Mouse (Mus musculus) hindbrain, embryonic 14.5 days (tissue): Measurements from ENCODE around the gene Ttyh1. TPM values are rescaled to one million over a fixed set of nuclear protein-coding genes. Genes with fewer than 3 reads are reported as not detected.

Source experiments
- ATAC-seq: fragments of 200-750 bp; cut with Nextera tagmentation; 2 replicates; pipeline ENCODE4 v1.8.0; 2017; ENCODE audit warnings: moderate number of reproducible peaks, mild to moderate bottlenecking, moderate TSS enrichment, moderate library complexity; ENCODE audit not compliant: low FRiP score
- DNase-seq: peaks from one replicate; pipeline ENCODE4 v3.0.0-alpha.2; 2015; ENCODE audit warnings: low spot score
- H3K27ac ChIP-seq: fragments of 300-500 bp; sonication (generic); 2 replicates; pipeline ENCODE4 v1.5.1; 2014; ENCODE audit warnings: mild to moderate bottlenecking, moderate library complexity
- H3K27me3 ChIP-seq: fragments of 300-500 bp; sonication (generic); 2 replicates; pipeline ENCODE4 v1.6.1; 2014; ENCODE audit warnings: mild to moderate bottlenecking, low read length, mixed read lengths; ENCODE audit not compliant: control insufficient read depth, insufficient read depth
- H3K36me3 ChIP-seq: fragments of 300-500 bp; sonication (generic); replicated peaks from 2 replicates; pipeline ENCODE4 v1.6.1; 2014; ENCODE audit not compliant: control insufficient read depth, insufficient read depth
- H3K4me1 ChIP-seq: fragments of 300-500 bp; sonication (generic); replicated peaks from 2 replicates; pipeline ENCODE4 v1.6.1; 2014; ENCODE audit warnings: antibody characterized with exemption, low read length, mixed read lengths; ENCODE audit not compliant: control insufficient read depth, insufficient read depth
- H3K4me2 ChIP-seq: fragments of 300-500 bp; sonication (generic); replicated peaks from 2 replicates; pipeline ENCODE4 v1.6.1; 2014; ENCODE audit warnings: mild to moderate bottlenecking, moderate library complexity
- H3K4me3 ChIP-seq: fragments of 300-500 bp; sonication (generic); replicated peaks from 2 replicates; pipeline ENCODE4 v1.5.1; 2014; ENCODE audit warnings: mild to moderate bottlenecking, low read length
- H3K9ac ChIP-seq: fragments of 300-500 bp; sonication (generic); 2 replicates; pipeline ENCODE4 v1.6.1; 2014
- H3K9me3 ChIP-seq: fragments of 300-500 bp; sonication (generic); 2 replicates; pipeline ENCODE4 v1.6.1; 2016; ENCODE audit warnings: low read length; ENCODE audit not compliant: control insufficient read depth
- WGBS: fragments of 180-500 bp; shearing (Covaris S2); extraction: QIAGEN DNeasy Blood & Tissue Kit; methylation state at CpG from one replicate; pipeline ENCODE4 v1.1.7; 2014; 5-methylcytosine and 5-hydroxymethylcytosine counted together
- polyA plus RNA-seq: library from polyadenylated mRNA; unstranded; fragments of >200 nt; fragmentation: Nextera tagmentation; extraction: Ambion mirVana; gene quantifications from 2 replicates; pipeline ENCODE4 v1.2.1, GENCODE M21; 2014

Gene Ttyh1
- polyA plus RNA-seq, 1 experiment from 2014 or later: 151 TPM

DNA sequence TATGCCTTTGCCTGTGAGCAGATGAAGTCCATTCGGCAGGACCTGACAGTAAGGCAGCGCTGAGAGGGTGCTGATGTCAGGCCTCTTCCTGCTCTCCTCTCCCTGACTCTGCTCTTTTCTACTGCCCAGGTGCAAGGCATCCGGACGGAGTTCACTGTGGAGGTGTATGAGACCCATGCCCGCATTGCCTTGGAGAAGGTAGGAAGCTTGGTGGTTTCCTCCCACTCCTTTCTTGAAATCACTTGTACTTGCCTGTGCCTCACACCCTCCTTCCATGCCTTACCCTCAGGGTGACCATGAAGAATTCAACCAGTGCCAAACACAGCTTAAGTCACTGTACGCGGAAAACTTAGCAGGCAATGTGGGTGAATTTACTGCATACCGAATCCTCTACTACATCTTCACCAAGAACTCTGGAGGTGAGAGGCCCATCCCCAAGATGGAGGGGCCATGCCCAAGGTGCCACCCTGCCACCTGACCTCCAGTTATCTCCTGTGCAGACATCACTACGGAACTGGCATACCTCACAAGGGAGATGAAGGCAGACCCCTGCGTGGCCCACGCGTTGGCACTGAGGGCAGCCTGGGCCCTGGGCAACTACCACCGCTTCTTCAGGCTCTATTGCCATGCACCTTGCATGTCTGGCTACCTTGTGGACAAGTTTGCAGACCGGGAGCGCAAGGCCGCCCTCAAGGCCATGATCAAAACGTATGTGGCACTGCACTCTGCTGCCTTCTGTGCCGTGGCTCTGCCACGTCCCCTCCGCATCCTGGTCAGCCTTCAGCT is 25.8 kb downstream of the Ttyh1 start:
- Histone ChIP-seq H3K27me3 (no peaks in the 10 kb centered on the region), H3K9ac (no peak overlapping the region), H3K4me2 (no peak overlapping the region), H3K9me3 (no peaks in the 10 kb centered on the region), H3K4me1 (peaks cover 13% of the 10 kb centered on the region), H3K27ac (no peak overlapping the region), H3K36me3 (peaks cover 80% of the 10 kb centered on the region), H3K4me3 (no peak overlapping the region)
- DNase-seq: no peak
- no peak for ATAC-seq
- WGBS: 95% methylated on average over 20 of the region's 20 CpGs

DNA sequence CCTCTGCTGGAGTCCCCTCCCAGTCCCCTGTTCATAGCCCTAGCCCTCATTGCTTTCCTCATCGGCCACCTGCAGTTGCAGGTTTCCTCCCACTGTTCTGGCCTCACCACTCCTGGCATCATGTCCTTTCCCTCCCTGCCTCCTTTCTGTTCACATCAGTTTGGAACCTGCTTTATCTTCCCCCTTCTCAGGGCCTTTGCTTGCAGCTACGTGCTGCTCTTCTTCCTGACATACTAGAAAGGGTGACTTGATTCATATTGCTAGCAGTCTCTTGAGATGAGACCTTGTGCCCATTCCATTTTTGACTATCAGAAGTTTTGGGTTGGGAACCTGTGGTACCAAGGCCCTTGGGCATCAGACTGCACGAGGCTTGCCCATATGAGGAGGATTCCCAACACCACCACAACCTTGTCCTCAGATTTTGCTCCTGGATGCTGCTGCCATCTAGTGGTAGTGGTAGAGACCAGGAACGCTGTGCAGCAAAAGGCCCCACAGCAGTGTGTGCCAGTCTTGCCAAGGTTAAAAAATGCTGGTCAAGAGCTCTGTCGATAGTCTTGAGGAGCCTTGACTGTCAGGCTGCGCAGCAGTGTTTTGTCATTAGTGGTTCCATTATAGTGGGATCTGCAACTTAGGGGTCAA is 26.5 kb downstream of the Ttyh1 start:
- Histone ChIP-seq H3K4me2 (no peak overlapping the region), H3K4me3 (no peak overlapping the region), H3K36me3 (peaks cover 73% of the 10 kb centered on the region), H3K27ac (no peak overlapping the region), H3K9me3 (no peaks in the 10 kb centered on the region), H3K4me1 (peaks cover 20% of the 10 kb centered on the region), H3K9ac (no peak overlapping the region), H3K27me3 (peaks cover 4% of the 10 kb centered on the region; the same call in 1 of the 2 replicates)
- WGBS: 66% methylated on average over 6 of the region's 6 CpGs
- ATAC-seq (no peak), DNase-seq (peak; percentile 48)

DNA sequence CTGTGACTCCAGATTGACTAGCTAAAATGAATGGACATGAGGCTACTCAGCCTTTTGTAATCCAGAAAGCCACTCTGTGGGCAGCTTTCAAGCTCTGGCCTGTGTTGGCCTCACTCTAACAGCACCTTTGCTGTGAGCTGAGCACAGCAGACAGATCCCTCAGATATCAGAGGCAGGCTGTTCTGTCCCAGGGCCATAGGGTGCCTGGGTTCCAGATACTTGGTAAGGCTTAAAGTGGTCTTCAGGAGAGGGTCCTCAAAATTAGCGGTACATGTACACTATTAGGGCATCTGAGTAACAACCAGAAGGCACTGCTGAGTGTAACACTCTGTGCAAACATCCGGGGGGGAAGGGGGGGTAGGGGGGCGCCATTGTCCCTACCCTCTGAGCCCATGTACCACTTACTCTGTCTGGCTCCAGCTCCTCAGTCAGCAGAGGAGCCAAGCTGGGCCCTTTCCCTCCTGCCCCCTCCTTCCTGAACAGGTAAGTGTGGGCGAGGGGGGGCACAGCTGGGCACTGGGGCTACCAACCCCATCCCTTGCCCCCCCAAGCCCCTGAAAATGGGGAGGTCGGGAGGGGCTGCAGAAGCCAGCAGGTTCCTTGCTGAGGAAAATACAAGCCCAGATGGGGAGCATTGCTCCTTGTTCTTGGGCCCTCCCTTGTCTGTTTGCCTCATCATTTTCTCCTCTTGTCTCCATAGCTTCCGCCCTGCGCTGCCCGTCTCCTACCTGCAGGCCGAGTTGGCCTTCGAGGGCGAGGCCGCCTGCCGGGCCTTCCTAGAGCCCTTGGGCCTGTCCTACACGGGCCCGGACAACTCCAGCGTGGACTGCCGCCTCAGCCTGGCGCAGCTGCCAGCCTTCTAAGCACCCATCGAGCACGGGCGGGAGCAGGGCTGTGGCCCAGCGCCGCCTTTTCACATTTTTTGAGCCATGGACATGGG is 27.3 kb downstream of the Ttyh1 start:
- H3K4me2 ChIP-seq: no peak overlapping the region
- H3K27me3 ChIP-seq: peaks cover 13% of the 10 kb centered on the region
- no peak overlapping the region for H3K4me3 ChIP-seq
- no peaks in the 10 kb centered on the region for H3K9me3 ChIP-seq
- H3K4me1 ChIP-seq: peaks cover 28% of the 10 kb centered on the region
- no peak overlapping the region for H3K27ac ChIP-seq
- DNase-seq: no peak
- ATAC-seq: no peak
- peaks cover 65% of the 10 kb centered on the region for H3K36me3 ChIP-seq
- no peak overlapping the region for H3K9ac ChIP-seq
- 93% methylated on average over 22 of the region's 23 CpGs for WGBS

DNA sequence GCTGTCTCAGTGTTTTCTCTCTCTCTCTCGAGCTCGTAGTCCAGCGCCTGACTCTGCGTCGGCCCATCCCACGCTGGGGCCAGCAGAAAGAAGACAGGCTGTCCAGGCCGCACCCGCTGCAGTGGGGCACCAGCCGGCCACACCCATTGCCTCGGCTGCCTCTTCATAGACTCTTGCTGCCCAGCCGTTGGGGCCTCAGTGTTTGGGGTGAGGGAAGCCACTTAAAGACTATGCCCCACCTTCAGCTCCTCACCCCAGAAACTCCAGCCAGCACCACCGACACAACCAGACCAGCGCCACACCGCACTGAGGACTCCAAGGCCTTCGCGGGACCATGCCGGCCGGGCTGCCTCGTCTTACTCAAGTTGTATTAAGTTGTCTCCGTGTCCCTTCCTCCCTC is 28.2 kb downstream of the Ttyh1 start:
- Histone ChIP-seq H3K9me3 (no peaks in the 10 kb centered on the region), H3K27me3 (peaks cover 20% of the 10 kb centered on the region), H3K27ac (no peak overlapping the region), H3K9ac (no peak overlapping the region), H3K4me2 (no peak overlapping the region), H3K4me3 (no peak overlapping the region), H3K4me1 (peaks cover 29% of the 10 kb centered on the region), H3K36me3 (peaks cover 56% of the 10 kb centered on the region)
- ATAC-seq (no peak), DNase-seq (no peak)
- WGBS: 94% methylated on average over 20 of the region's 20 CpGs

DNA sequence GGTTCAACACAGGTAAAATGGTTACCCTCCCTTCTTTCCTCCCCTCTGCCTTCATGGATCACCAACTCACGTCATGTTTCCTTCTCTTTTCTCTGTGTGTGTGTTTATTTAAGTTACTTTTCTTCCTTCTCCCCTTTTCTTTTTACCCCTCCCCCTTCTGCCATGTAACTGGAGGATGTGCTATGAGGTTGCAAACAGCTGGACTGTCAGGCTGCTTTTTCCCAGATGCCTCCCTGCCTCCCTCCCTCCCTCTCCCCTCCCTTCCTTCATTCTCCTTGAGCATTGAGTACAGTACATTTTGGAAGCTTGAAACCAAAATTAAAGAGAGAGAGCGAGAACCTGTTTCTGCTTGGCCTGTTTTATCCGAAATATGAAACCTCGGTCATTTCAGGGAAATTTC is 28.6 kb downstream of the Ttyh1 start:
- H3K9me3 ChIP-seq: no peaks in the 10 kb centered on the region
- H3K4me3 ChIP-seq: no peak overlapping the region
- H3K4me1 ChIP-seq: peaks cover 29% of the 10 kb centered on the region
- peaks cover 51% of the 10 kb centered on the region for H3K36me3 ChIP-seq
- WGBS: 86% methylated on average over 4 of the region's 4 CpGs
- no peak overlapping the region for H3K27ac ChIP-seq
- H3K27me3 ChIP-seq: peaks cover 20% of the 10 kb centered on the region
- no peak overlapping the region for H3K9ac ChIP-seq
- DNase-seq (no peak), ATAC-seq (no peak)
- no peak overlapping the region for H3K4me2 ChIP-seq

DNA sequence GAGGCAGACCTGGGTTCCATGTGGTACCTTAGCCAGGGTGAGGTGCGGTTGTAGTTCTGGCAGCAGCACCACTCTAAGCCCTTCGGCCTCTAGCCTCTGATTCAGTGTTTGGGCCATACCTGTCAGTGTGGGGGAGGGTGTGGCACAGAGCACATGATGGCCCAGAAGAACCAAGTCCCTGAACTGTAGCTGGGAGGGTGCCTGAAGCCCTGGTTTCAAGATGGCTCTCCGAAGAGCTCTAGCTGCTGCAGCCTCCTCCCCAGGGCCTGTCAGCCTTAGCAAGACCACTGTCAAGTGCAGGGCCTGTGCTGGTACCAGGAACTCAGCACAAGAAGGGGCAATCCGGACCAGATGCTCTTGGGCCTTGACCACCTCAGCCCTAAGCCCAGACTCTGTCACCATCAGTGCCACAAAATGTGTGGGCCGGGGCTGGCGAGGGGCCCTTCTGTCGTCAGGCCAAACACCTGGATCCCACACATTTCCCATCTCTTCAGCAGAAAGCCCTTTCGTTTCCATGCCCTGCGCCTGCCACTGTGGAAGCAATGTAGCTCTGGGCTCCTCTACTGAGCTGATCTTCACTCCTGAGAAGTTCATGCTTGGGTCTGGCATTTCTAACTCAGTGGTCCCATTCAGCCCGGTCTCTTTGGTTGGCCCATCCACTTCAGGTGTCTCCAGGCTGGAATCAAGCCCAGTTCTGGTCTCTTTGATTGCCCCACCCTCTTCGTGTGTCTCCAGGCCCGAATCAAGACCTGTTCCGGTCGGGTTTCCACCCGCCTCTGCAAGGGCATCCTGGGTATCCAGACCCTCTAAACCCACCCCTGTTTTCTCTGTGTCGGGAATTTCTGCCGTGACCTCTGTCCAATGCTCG is 29.4 kb downstream of the Ttyh1 start:
- 28% methylated on average over 18 of the region's 18 CpGs for WGBS
- peak overlapping the region; percentile 84 for H3K9ac ChIP-seq
- no peaks in the 10 kb centered on the region for H3K9me3 ChIP-seq
- peaks cover 44% of the 10 kb centered on the region for H3K36me3 ChIP-seq
- ATAC-seq (peak; percentile 38), DNase-seq (no peak)
- H3K4me1 ChIP-seq: peaks cover 29% of the 10 kb centered on the region
- H3K27me3 ChIP-seq: peaks cover 25% of the 10 kb centered on the region
- H3K4me2 ChIP-seq: peak overlapping the region; percentile 93
- H3K27ac ChIP-seq: peak overlapping the region; percentile 92
- H3K4me3 ChIP-seq: peak overlapping the region; percentile 70

DNA sequence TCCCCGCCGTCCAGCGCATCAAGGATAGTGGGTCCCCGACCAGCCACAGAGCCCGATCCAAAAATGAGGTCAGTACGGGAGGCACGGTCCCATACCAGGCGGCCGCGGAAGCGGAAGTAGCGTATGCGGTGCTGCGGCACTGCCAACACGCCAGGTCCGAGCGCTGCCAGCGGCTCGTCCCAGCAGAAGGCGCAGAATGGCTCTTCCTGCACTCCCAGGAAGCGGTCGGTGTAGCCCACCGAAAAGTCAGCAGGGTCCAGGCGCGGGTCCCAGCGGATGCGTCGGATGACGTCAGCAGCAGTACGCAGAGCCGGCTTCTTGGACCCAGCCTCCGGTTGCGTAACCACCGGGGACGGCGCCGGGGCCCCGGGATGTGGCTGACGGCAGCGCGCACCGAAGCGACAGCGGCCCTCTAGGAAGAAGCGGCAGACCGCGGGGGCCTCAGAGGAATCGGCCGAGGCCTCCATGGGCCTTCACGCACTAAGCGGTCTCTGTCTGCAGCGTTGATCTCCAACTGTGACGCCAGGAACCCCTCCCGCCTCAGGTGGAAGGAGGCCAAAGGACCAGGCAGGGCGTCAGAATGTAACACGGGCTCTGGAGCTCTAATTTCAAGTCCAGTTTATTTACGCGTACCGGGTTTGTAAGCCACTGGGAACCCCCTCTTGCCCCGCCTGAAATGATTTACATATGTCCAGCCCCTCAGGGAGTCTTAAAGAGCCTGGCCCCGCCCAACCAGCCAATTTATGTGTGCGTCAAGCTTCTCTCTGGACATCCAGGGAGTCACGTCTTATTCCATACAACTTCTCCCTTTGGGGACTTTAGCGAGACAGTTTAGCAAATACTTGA is 30.2 kb downstream of the Ttyh1 start:
- no peaks in the 10 kb centered on the region for H3K9me3 ChIP-seq
- peaks cover 29% of the 10 kb centered on the region for H3K4me1 ChIP-seq
- ATAC-seq (peak; percentile 79), DNase-seq (peak; percentile 73)
- peak overlapping the region; percentile 92 for H3K27ac ChIP-seq
- peak overlapping the region; percentile 93 for H3K4me2 ChIP-seq
- peak overlapping the region; percentile 84 for H3K9ac ChIP-seq
- peak overlapping the region; percentile 70 for H3K4me3 ChIP-seq
- peaks cover 31% of the 10 kb centered on the region for H3K27me3 ChIP-seq
- H3K36me3 ChIP-seq: peaks cover 35% of the 10 kb centered on the region
- WGBS: under 1% methylated on average over 64 of the region's 64 CpGs

DNA sequence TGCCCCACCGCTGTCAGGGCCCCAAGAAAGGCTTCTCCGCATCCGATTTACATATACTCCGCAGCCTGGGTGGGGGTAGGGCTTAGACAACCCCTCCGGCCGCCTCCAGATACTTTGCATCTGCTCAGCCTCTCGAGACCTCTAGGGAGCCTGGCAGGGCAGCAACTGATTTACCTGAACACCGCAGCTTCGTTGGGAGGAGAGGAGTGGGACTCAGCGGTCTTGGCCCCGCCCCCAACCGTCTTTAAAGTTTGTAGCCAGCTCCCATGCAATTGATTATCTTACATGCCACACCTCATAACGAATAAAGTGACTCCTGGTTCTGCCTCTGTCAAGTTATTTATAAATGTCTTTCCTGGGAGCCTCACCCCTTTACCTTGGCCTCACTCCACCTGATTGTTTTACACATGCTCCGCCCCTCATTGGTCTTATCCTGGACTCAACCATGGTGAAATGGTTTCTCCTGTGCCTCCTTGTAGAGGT is 30.9 kb downstream of the Ttyh1 start, which contains the start of gene Leng9:
Gene Leng9, minus strand, starts transcription at position 316 of the 483 bp plus-strand sequence.
- Histone ChIP-seq H3K36me3 (peaks cover 29% of the 10 kb centered on the region), H3K4me2 (peak within 1 kb of the TSS; percentile 93), H3K4me3 (peak within 1 kb of the TSS; percentile 70), H3K4me1 (peaks cover 29% of the 10 kb centered on the region), H3K27ac (peak within 1 kb of the TSS; percentile 92), H3K9me3 (no peaks in the 10 kb centered on the region), H3K27me3 (peaks cover 31% of the 10 kb centered on the region), H3K9ac (peak within 1 kb of the TSS; percentile 84)
- 1% methylated on average over 14 of the region's 14 CpGs for WGBS
- peak; percentile 21 for ATAC-seq
- no peak for DNase-seq
